Mouse (Mus musculus) liver, embryonic 15.5 days (tissue): ENCODE measurements around the gene Prl3d1. TPM values are rescaled to one million over a fixed set of nuclear protein-coding genes. Genes with fewer than 3 reads are reported as not detected.
"Not testable (repeated sequence)": the region's sequence is repeated elsewhere in the genome, so short reads cannot be mapped to it uniquely, and the experiment has no call there.

Source experiments
- ATAC-seq: fragments of 200-750 bp; cut with Nextera tagmentation; 2 replicates; pipeline ENCODE4 v1.8.0; 2017; ENCODE audit warnings: moderate number of reproducible peaks, mild to moderate bottlenecking, moderate library complexity; ENCODE audit not compliant: insufficient read depth
- H3K27ac ChIP-seq: fragments of 300-500 bp; sonication (generic); replicated peaks from 2 replicates; pipeline ENCODE4 v1.5.1; 2015; ENCODE audit warnings: mild to moderate bottlenecking, inconsistent platforms
- H3K27me3 ChIP-seq: fragments of 300-500 bp; sonication (generic); 2 replicates; pipeline ENCODE4 v1.6.1; 2015; ENCODE audit warnings: mild to moderate bottlenecking, inconsistent platforms
- H3K36me3 ChIP-seq: fragments of 300-500 bp; sonication (generic); replicated peaks from 2 replicates; pipeline ENCODE4 v1.6.1; 2015; ENCODE audit warnings: moderate library complexity, mild to moderate bottlenecking, inconsistent platforms
- H3K4me1 ChIP-seq: fragments of 300-500 bp; sonication (generic); replicated peaks from 2 replicates; pipeline ENCODE4 v1.6.1; 2015; ENCODE audit warnings: inconsistent platforms
- H3K4me2 ChIP-seq: fragments of 300-500 bp; sonication (generic); 2 replicates; pipeline ENCODE4 v1.6.1; 2015; ENCODE audit warnings: moderate library complexity, mild to moderate bottlenecking, inconsistent platforms
- H3K4me3 ChIP-seq: fragments of 300-500 bp; sonication (generic); replicated peaks from 2 replicates; pipeline ENCODE4 v1.5.1; 2015; ENCODE audit warnings: mild to moderate bottlenecking, inconsistent platforms
- H3K9ac ChIP-seq: fragments of 300-500 bp; sonication (generic); 2 replicates; pipeline ENCODE4 v1.6.1; 2015; ENCODE audit warnings: moderate library complexity, mild to moderate bottlenecking, inconsistent platforms
- H3K9me3 ChIP-seq: fragments of 300-500 bp; sonication (generic); replicated peaks from 2 replicates; pipeline ENCODE4 v1.6.1; 2016; ENCODE audit warnings: inconsistent platforms
- WGBS: fragments of 180-500 bp; shearing (Covaris S2); methylation state at CpG from one replicate; pipeline ENCODE4 v1.1.7; 2015; ENCODE audit warnings: mixed read lengths; ENCODE audit not compliant: insufficient replicate concordance; 5-methylcytosine and 5-hydroxymethylcytosine counted together
- polyA plus RNA-seq: library from polyadenylated mRNA; unstranded; fragments of >200 nt; fragmentation: Nextera tagmentation; extraction: Ambion mirVana; gene quantifications from 2 replicates; pipeline ENCODE4 v1.2.1, GENCODE M21; 2015

Gene Prl3d1
- not detected in 2 replicates for polyA plus RNA-seq

- not testable (repeated sequence) for H3K4me3 ChIP-seq, H3K9me3 ChIP-seq, H3K27me3 ChIP-seq, H3K9ac ChIP-seq, H3K4me2 ChIP-seq, H3K27ac ChIP-seq, H3K36me3 ChIP-seq, ATAC-seq, H3K4me1 ChIP-seq
- 68% methylated on average over 5 of the region's 5 CpGs for WGBS
These were observed at the start of gene Prl3d1 for GRCm38 (mm10) chr13:27093890-27094289. Prl3d1 (plus strand) TSS chr13:27094190.

- H3K9me3 ChIP-seq, result no peaks in the 10 kb centered on the region
- H3K36me3 ChIP-seq, result no peaks in the 10 kb centered on the region
- no peak within 1 kb of the TSS for H3K9ac ChIP-seq
- no peaks in the 10 kb centered on the region for H3K4me1 ChIP-seq
- no peak for ATAC-seq
- 58% methylated on average over 1 of the region's 1 CpGs for WGBS
- no peak within 1 kb of the TSS for H3K27ac ChIP-seq
- H3K4me2 ChIP-seq, result no peak within 1 kb of the TSS
- no peak within 1 kb of the TSS for H3K4me3 ChIP-seq
- no peaks in the 10 kb centered on the region for H3K27me3 ChIP-seq
These were observed 36.7 kb upstream of the Prl3d1 start, which contains the start of gene Prl for GRCm38 (mm10) chr13:27057270-27057669. Prl (plus strand) TSS chr13:27057570.

GRCm38 (mm10) chr13:27059177-27059576 is 34.8 kb upstream of the Prl3d1 start:
- no peaks in the 10 kb centered on the region for H3K27me3 ChIP-seq
- no peak overlapping the region for H3K27ac ChIP-seq
- 62% methylated on average over 7 of the region's 7 CpGs for WGBS
- H3K4me3 ChIP-seq, result no peak overlapping the region
- H3K4me2 ChIP-seq, result no peak overlapping the region
- H3K9ac ChIP-seq, result no peak overlapping the region
- no peaks in the 10 kb centered on the region for H3K9me3 ChIP-seq
- no peaks in the 10 kb centered on the region for H3K36me3 ChIP-seq
- no peaks in the 10 kb centered on the region for H3K4me1 ChIP-seq
- ATAC-seq, result no peak

GRCm38 (mm10) chr13:27121398-27121797 is 27.4 kb downstream of the Prl3d1 start, which contains the start of gene Prl3d2:
Prl3d2 (plus strand) TSS chr13:27121698.
- not testable (repeated sequence) for H3K36me3 ChIP-seq, H3K27ac ChIP-seq, H3K4me3 ChIP-seq, H3K27me3 ChIP-seq, ATAC-seq, H3K9ac ChIP-seq, H3K4me2 ChIP-seq, H3K9me3 ChIP-seq, H3K4me1 ChIP-seq
- 65% methylated on average over 4 of the region's 4 CpGs for WGBS

GRCm38 (mm10) chr13:27148264-27148663 is 54.3 kb downstream of the Prl3d1 start:
- Histone ChIP-seq H3K27ac (no peak overlapping the region), H3K4me3 (no peak overlapping the region), H3K4me2 (no peak overlapping the region), H3K27me3 (no peaks in the 10 kb centered on the region), H3K9ac (no peak overlapping the region), H3K4me1 (no peaks in the 10 kb centered on the region), H3K9me3 (no peaks in the 10 kb centered on the region), H3K36me3 (no peaks in the 10 kb centered on the region)
- no peak for ATAC-seq
- 29% methylated on average over 1 of the region's 1 CpGs for WGBS

Other genes with a start within 250 kb of the Prl3d1 start
- not detected in 2 replicates for gene Prl, start 36.6 kb upstream of the Prl3d1 start, polyA plus RNA-seq
- gene Prl3d2, start 27.5 kb downstream of the Prl3d1 start, polyA plus RNA-seq, result not detected in 2 replicates
- not detected in 2 replicates for gene Prl3d3, start 62.6 kb downstream of the Prl3d1 start, polyA plus RNA-seq
- gene Prl3c1, start 102.5 kb downstream of the Prl3d1 start, polyA plus RNA-seq, result not detected in 2 replicates
- gene Prl3b1, start 147.7 kb downstream of the Prl3d1 start, polyA plus RNA-seq, result not detected in 2 replicates
- not detected in 2 replicates for gene Prl3a1, start 165.2 kb downstream of the Prl3d1 start, polyA plus RNA-seq
- gene Prl6a1, start 218.4 kb downstream of the Prl3d1 start, polyA plus RNA-seq, result not detected in 2 replicates